Mouse (Mus musculus) cortical plate, adult 2 months (tissue): ENCODE measurements around the gene Cyp2d11. TPM values are rescaled to one million over a fixed set of nuclear protein-coding genes. Genes with fewer than 3 reads are reported as not detected.

Experiments used
- H3K27ac ChIP-seq: fragments of 200-500 bp; 2 replicates; pipeline ENCODE4 v1.5.1; 2012; ENCODE audit warnings: low read length, control low read depth, inconsistent platforms; ENCODE audit not compliant: insufficient read depth
- H3K4me1 ChIP-seq: fragments of 200-500 bp; 2 replicates; pipeline ENCODE4 v1.6.1; 2011; ENCODE audit warnings: low read length; ENCODE audit not compliant: control insufficient read depth, insufficient read depth
- H3K4me3 ChIP-seq: fragments of 200-500 bp; 2 replicates; pipeline ENCODE4 v1.5.1; 2011; ENCODE audit warnings: mild to moderate bottlenecking, low read length, control low read depth; ENCODE audit not compliant: insufficient read depth
- CTCF ChIP-seq: fragments of 200-500 bp; IDR thresholded peaks from 2 replicates; pipeline ENCODE4 v1.5.1; 2011; ENCODE audit warnings: mild to moderate bottlenecking, control low read depth, low read length; ENCODE audit not compliant: insufficient read depth; ENCODE audit errors: extremely low read depth
- POLR2A ChIP-seq: fragments of 200-500 bp; IDR thresholded peaks from 2 replicates; pipeline ENCODE4 v1.6.1; 2011; ENCODE audit warnings: mild to moderate bottlenecking, low read length, control low read depth; ENCODE audit not compliant: insufficient read depth; ENCODE audit errors: extremely low read depth
- polyA plus RNA-seq: library from polyadenylated mRNA; depleted of rRNA; stranded (reverse); fragments of >200 nt; gene quantifications from 2 replicates; pipeline ENCODE4 v1.2.3, GENCODE M21; 2012

Cyp2d11 gene
- polyA plus RNA-seq, 1 experiment, result not detected

DNA sequence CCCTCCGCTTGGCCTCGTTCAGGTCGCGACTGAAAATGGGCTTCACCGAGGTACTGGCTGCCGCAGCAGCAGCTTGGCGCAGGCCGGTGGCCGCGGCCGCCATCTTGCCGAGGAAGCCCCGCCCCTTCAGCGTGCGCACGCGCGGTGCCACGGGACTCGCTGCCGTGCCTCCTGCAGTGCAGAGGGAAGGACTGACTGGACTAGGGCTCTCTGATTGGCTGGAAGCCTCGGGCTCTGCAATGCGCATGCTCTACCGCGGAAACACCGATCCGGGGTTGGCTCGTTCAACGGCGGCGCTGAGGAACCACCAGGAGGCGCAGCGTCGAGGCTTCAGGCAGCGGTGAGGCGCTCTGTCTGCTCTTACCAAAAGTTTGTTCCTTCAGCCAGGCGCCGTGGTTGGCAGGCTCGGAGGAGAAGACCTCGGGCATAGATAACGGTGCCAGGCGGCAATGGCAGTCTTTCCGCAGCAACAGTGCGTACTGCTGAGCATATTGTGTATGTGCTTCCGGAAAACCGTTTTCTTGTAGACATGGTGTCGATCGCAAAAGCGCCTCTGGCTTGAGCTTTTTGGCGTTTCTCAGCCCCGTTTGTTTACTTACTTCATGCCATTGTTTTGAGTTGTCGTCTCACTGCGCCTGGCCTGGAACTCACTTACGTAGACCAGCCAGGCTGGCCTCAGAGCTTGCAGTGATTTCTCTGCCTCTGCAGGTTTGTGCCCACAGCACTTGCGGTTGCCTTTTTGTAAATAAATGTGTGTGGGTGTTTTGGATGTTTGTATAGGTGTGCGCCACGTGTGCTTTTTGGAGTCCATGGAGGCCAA is 39.5 kb downstream of the Cyp2d11 start, which contains the start of gene Ndufa6:
Gene Ndufa6 (minus strand): TSS at position 197 of the 820 bp plus-strand sequence.
- H3K4me3 ChIP-seq, result peak within 1 kb of the TSS; percentile 58
- no peaks in the 10 kb centered on the region for H3K4me1 ChIP-seq
- TF ChIP-seq CTCF (peak; percentile 83), POLR2A (peak; percentile 89)
- peak within 1 kb of the TSS; percentile 66 for H3K27ac ChIP-seq

DNA sequence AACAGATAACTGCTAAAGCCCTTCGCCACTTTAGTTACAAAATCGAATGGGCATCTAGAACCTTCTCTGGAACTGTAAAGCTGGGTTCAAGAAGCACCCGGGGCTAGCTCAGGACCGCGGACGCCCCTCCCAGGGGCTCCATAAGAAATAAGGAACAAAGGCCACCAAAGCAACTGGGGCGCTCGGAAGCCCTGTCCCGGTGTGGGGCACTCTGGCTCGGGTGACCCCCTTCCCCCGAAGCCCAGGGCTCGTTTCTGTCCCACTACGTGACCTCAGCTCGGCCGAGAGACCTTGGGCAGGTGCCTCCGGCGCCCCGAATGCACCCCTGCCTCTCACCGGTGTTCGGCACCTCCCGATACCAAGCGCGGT is 40.1 kb downstream of the Cyp2d11 start:
- H3K4me3 ChIP-seq, result peak overlapping the region; percentile 58
- peak overlapping the region; percentile 53 for H3K27ac ChIP-seq
- TF ChIP-seq CTCF, result no peak
- no peak for TF ChIP-seq POLR2A
- no peaks in the 10 kb centered on the region for H3K4me1 ChIP-seq

DNA sequence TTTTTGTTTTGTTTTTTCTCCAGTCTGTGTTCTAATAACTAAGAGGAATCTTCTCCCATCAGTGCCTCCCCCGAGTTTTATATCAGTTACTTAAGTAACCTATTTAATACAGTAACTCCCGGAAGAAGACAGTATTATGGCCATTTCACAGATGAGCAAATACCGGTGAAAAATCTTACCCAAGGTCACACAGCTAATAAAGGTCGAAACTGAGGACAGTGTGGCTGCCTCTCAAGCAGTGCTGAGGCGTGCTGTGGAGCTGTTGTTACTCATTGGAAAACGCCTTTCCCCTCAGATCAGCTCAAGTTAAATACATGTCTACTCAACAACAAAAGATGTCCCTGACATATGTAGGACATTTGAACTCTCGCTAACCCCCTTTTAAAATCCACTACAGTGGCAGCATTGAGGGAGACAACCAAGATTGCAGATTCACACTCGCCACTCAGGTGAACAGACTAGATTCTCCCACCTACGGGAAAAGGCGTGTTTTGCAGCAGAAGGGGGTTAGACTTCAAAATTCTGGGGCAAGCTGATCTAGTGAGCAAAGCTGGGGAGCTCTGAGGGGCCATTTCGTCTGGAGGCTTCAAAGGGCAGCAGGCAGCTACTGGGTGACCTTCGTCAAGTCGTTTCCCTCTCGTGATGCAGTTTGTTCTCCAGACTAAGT is 40.6 kb downstream of the Cyp2d11 start:
- H3K4me3 ChIP-seq, result peak overlapping the region; percentile 58
- no peak for TF ChIP-seq CTCF
- no peak for TF ChIP-seq POLR2A
- peak overlapping the region; percentile 53; the same call in 1 of the 2 replicates for H3K27ac ChIP-seq
- H3K4me1 ChIP-seq, result no peaks in the 10 kb centered on the region

DNA sequence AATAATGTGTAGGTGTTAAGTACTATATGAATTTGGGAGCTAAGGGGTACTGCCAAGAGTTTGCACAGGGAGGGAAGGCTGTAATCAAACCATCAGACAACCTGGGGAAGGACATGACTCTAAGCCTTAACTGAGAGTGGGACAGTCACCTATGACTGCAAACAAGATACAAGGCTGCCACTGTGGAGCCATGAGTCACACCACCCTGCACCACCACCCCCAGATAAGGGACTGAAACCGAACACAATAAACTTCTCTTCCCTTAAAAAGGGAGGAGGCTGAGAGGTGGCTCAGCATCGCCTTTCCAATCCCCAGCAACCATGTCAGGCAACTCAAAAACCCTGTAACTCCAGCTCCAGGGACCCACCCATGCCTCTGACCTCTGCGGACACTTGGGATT is 42.3 kb downstream of the Cyp2d11 start:
- Histone ChIP-seq H3K4me3 (no peak overlapping the region), H3K4me1 (peaks cover 4% of the 10 kb centered on the region), H3K27ac (no peak overlapping the region)
- no peak for TF ChIP-seq CTCF
- TF ChIP-seq POLR2A, result no peak

DNA sequence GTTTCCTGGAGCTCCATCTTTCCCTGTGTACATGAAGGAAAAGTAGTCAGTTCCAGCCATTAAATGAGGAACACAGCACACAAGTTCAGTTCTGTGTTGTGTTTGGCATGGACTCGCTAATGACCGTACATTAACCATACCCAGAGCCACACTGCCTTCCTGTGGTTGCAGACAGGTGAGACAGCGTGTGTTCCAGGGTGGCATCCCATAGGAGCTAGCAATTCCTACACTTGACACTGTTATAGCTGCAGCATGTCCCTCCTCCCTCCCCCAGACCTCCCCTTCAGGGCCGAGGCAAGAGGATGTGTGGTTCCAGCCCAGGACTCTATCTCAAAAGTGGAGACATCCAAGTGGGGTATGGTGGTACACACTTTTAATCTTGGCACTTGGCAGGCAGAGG is 43.5 kb downstream of the Cyp2d11 start:
- Histone ChIP-seq H3K4me1 (peaks cover 4% of the 10 kb centered on the region), H3K4me3 (no peak overlapping the region), H3K27ac (no peak overlapping the region)
- TF ChIP-seq POLR2A, result no peak
- TF ChIP-seq CTCF, result no peak

DNA sequence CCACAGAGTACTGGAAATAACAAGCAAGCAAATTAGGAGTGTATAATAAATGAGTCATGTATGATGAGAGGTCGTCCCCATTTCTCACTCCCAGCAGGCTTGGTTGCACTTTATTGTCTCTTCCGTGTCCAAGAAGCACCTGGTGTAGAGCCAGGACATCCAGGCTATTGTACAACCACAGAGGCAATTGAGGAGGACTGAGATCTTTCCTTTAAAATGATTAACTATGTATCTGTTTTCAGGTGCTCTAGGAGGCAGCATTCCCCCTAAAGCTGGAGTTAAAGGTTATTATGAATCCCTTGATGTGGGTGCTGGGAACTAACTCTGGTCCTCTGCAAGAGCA is 44.9 kb downstream of the Cyp2d11 start:
- Histone ChIP-seq H3K4me3 (no peak overlapping the region), H3K27ac (no peak overlapping the region), H3K4me1 (peaks cover 4% of the 10 kb centered on the region)
- TF ChIP-seq POLR2A (no peak), CTCF (no peak)

DNA sequence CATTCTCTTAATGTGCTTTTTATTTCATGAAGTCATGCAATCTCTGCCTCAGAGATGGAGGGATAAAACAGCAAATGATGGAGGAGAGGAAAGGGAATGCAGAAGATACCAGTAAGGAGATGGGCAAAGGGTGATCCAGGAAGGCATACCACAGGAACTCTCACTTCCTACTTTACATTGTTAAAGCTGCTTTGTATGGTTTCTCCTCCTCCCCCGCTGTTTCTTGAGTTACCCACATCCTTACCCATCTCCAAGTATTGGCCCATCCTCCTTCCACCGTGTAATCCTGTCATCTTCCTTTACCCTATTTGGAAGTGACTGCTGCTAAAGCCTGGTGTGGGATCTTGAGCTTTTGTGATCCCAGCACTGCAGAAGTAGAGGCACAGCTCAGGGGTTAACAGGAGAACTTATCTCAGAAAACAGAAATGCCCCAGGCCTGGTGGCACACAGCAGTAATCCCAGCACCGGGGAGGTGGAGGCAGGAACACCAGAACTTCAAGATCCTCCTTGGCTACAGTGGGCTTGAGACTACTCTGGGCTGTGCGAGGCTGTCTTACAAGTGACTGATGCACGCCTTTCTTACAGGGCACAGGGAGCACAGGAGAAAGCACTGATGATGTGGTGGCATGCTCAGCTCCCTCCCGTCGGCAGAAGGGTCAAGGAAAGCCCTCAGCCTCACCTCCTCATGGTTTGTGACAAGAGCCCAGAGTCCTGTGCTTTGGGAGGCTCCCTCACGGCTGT is 45.4 kb downstream of the Cyp2d11 start:
- no peak overlapping the region for H3K4me3 ChIP-seq
- TF ChIP-seq POLR2A (0 out of 2 replicates have a peak, but pooled peaks have one; percentile 16), CTCF (no peak)
- H3K27ac ChIP-seq, result no peak overlapping the region
- peaks cover 4% of the 10 kb centered on the region for H3K4me1 ChIP-seq

DNA sequence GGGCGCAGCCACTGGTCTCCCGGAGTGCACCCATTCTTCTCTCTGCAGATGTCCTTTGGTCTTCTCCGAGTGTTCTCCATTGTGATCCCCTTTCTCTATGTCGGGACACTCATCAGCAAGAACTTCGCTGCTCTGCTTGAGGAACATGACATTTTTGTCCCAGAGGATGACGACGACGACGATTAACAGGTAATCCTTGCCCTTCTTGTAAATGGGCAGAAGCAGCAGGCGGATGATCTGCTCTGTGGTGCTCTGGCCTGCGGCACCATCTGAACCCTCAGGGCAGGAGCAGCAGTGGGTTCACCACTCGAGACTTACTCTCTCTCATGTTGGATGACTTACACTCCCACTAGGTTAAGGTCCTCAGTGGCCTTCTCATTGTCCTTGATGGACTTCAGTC is 46.0 kb downstream of the Cyp2d11 start:
- Histone ChIP-seq H3K27ac (no peak overlapping the region), H3K4me1 (peaks cover 4% of the 10 kb centered on the region), H3K4me3 (no peak overlapping the region)
- no peak for TF ChIP-seq POLR2A
- no peak for TF ChIP-seq CTCF

DNA sequence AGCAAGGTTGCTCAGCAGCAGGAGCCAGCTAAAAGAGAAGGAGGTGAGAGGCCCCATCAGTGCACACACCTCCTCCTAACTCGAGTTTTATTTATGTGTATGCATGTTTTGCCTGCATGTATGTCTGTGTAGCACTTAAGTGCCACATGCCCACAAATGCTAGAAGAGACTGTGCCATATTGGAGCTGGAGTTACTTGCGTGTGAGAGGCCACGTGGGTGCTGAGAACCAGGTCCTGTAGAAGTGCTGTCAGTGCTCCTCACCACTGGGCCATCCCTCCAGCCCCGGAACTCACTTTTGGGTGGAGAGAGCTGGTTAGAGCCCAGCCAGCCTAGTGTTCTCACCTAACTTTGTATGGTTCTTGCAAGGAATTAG is 46.5 kb downstream of the Cyp2d11 start:
- Histone ChIP-seq H3K4me3 (peak overlapping the region; percentile 58), H3K27ac (no peak overlapping the region), H3K4me1 (peaks cover 4% of the 10 kb centered on the region)
- TF ChIP-seq POLR2A (no peak), CTCF (no peak)
